Mouse (Mus musculus): ENCODE results near the gene 4833439L19Rik. TPM values are rescaled to one million over a fixed set of nuclear protein-coding genes. Genes with fewer than 3 reads are reported as not detected.
A peak's percentile ranks its signal among the peaks of the same experiment; 100 is the strongest.
"Not testable (repeated sequence)": the region's sequence is repeated elsewhere in the genome, so short reads cannot be mapped to it uniquely, and the experiment has no call there.

4833439L19Rik gene
- polyA plus RNA-seq (2016; fragmentation: Nextera tagmentation; extraction: Ambion mirVana) = 146 and 148 TPM in 2 replicates

DNA sequence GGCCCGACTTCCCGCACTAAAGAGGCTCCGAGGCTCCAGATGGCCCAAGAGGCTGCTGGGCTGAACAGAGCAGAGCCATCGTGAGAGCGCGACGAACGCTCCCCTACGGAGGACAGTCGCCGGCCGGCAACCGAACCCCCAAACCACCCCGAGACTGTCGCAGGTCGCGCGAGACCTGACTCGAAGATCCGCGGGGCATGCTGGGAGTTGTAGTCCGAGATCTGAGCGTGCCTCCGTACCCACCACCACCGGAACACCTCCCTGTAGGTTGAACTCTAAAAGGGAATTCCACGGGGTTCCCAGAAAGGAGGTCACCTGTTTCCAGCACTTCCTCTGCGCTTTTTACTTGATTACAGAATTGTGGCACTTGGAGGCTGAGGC is at the start of gene 4833439L19Rik:
TSS of gene 4833439L19Rik (minus strand) at position 235 of the 381 bp plus-strand sequence.
- Histone ChIP-seq H3K36me3 (peaks cover 32% of the 10 kb centered on the region), H3K27ac (peak within 1 kb of the TSS; percentile 94), H3K4me3 (peak within 1 kb of the TSS; percentile 90), H3K27me3 (ENCODE audit: insufficient read depth, poor library complexity, severe bottlenecking) (no peaks in the 10 kb centered on the region), H3K4me1 (peaks cover 14% of the 10 kb centered on the region), H3K9me3 (no peaks in the 10 kb centered on the region)
- under 1% methylated on average over 27 of the region's 27 CpGs for WGBS
- peak; percentile 98 for DNase-seq (ENCODE audit: low spot score)

DNA sequence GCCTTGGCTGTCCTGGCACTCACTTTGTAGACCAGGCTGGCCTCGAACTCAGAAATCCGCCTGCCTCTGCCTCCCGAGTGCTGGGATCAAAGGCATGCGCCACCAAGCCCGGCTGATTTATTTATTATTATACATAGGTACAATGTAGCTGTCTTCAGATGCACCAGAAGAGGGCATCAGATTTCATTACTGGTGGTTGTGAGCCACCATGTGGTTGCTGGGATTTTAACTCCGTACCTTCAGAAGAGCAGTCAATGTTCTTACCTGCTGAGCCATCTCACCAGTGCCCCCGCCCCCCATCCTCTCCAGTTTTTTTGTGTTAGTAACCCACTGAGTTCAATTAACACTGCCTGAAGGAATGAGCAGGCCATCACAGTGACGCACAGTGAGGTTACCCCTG is 47.9 kb upstream of the 4833439L19Rik start:
- not testable (repeated sequence) for DNase-seq (ENCODE audit: low spot score); H3K4me3 ChIP-seq; H3K27ac ChIP-seq; H3K36me3 ChIP-seq; H3K9me3 ChIP-seq
- peaks cover 25% of the 10 kb centered on the region for H3K4me1 ChIP-seq
- 90% methylated on average over 8 of the region's 8 CpGs for WGBS
- H3K27me3 ChIP-seq (ENCODE audit: insufficient read depth, poor library complexity, severe bottlenecking) = peaks cover 16% of the 10 kb centered on the region; the same call in 1 of the 2 replicates

DNA sequence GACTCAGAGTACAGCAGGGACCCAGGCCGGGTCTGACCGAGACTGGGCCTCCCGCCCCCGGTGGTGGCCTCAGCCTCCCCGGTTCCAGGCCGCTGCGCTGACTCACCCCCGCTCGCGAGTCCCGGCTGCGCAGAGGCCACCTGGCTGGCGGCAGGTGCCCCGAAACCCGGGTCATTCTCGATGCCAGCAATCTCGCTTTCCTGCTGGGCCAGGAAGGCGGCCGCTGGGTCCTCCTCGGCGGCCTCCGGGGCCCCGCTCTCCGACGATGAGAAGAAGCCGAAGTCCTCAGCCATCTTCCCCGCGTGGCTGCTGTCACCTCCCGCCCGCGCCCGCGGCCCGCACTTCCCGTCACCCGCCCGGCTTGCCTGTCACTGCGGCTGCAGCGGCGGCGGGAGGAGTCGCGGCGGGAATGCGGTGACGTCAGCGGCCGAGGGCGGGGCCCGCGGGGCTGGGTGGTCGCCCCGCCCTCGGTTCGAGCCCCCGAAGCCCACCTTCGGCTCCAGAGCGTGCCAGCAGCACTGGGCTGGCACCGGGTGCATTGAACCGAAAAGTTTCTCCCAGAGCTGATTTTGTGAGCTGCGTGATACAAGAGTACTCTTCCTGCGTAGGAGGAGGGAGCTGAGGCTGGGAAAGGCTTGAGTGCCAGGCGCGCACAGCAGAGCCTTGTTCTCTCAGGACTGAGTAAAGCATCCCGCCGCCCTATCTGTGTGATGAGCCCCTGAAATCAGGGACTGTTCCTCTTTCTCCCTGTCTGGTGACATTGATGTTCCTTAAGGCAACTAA is 45.9 kb upstream of the 4833439L19Rik start, which contains the start of gene Cltb:
TSS of gene Cltb (minus strand) at position 373 of the 783 bp plus-strand sequence.
- Histone ChIP-seq H3K4me1 (peaks cover 25% of the 10 kb centered on the region), H3K27me3 (ENCODE audit: insufficient read depth, poor library complexity, severe bottlenecking) (peaks cover 16% of the 10 kb centered on the region; the same call in 1 of the 2 replicates), H3K27ac (peak within 1 kb of the TSS; percentile 87), H3K9me3 (no peaks in the 10 kb centered on the region), H3K4me3 (peak within 1 kb of the TSS; percentile 85), H3K36me3 (no peaks in the 10 kb centered on the region)
- 2% methylated on average over 49 of the region's 66 CpGs for WGBS
- peak; percentile 86 for DNase-seq (ENCODE audit: low spot score)

DNA sequence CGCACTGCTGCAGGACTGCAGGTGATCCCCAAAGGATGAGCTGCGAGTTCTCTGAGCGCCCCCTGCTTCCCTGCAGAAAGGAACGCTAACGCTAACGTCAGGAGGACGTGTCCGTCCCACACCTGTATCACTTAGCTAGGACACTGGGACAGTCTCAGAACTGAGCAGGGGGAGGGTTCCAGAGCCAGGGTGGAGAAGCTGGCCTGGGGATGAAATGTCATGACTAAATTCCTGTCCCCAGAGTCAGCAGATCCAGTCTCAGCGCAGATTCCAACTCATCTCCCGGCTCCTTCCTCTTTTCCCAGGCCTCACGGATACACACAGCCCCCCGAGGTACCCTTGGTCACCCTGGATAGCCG is 45.4 kb upstream of the 4833439L19Rik start:
- Histone ChIP-seq H3K9me3 (no peaks in the 10 kb centered on the region), H3K4me3 (peak overlapping the region; percentile 85), H3K27ac (peak overlapping the region; percentile 87), H3K27me3 (ENCODE audit: insufficient read depth, poor library complexity, severe bottlenecking) (peaks cover 16% of the 10 kb centered on the region; the same call in 1 of the 2 replicates), H3K4me1 (peaks cover 25% of the 10 kb centered on the region), H3K36me3 (no peaks in the 10 kb centered on the region)
- DNase-seq (ENCODE audit: low spot score) = no peak
- WGBS = 9% methylated on average over 13 of the region's 13 CpGs

DNA sequence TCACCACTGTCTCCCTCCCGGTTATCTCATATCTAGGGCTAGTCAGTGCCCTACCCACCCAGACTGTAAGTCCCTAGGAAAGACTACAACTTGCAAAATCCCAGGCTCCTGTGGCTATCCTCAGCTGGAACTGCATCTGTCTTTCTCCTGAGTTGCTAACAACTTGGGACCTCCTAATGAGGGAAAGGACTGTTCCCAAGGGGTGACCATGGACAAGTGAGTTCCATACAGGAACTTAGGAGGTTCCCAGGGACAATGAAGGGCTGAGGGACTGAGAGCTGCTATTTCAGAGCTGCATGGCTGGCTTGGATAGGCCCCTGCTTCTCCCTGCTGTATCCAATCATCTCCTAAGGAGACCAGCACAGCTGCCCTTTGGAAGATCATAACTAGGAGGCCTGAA is 44.1 kb upstream of the 4833439L19Rik start:
- H3K27ac ChIP-seq = peak overlapping the region; percentile 52; the same call in 1 of the 2 replicates
- no peaks in the 10 kb centered on the region for H3K9me3 ChIP-seq
- H3K27me3 ChIP-seq (ENCODE audit: insufficient read depth, poor library complexity, severe bottlenecking) = peaks cover 16% of the 10 kb centered on the region; the same call in 1 of the 2 replicates
- H3K4me3 ChIP-seq = no peak overlapping the region
- peaks cover 10% of the 10 kb centered on the region; the same call in 1 of the 2 replicates for H3K36me3 ChIP-seq
- 10% methylated on average over 1 of the region's 1 CpGs for WGBS
- peaks cover 25% of the 10 kb centered on the region for H3K4me1 ChIP-seq
- no peak for DNase-seq (ENCODE audit: low spot score)

DNA sequence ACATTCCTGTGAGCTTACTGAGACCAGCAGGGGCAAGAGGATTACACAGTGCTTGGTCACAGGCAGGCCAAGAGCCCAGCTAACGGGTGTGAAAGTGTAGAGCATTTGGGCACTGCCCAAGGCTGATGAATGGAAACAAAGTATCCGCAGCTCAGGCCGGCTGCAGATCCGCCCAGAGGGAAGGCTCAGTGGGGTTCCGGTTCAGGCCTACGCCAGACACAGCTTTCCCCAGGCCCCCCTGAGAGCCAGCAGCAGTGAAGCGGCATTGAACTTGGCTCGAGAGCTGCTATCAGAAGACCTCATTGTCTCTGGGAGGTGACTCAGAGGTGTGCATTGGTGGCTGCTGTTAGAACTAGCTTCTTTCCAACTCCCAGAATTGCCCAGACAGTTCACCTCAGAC is 43.4 kb upstream of the 4833439L19Rik start:
- WGBS = 16% methylated on average over 8 of the region's 8 CpGs
- DNase-seq (ENCODE audit: low spot score) = no peak
- H3K4me3 ChIP-seq = peak overlapping the region; percentile 24
- H3K27me3 ChIP-seq (ENCODE audit: insufficient read depth, poor library complexity, severe bottlenecking) = peaks cover 16% of the 10 kb centered on the region; the same call in 1 of the 2 replicates
- peaks cover 25% of the 10 kb centered on the region for H3K4me1 ChIP-seq
- H3K27ac ChIP-seq = peak overlapping the region; percentile 52; the same call in 1 of the 2 replicates
- peaks cover 10% of the 10 kb centered on the region; the same call in 1 of the 2 replicates for H3K36me3 ChIP-seq
- H3K9me3 ChIP-seq = no peaks in the 10 kb centered on the region

DNA sequence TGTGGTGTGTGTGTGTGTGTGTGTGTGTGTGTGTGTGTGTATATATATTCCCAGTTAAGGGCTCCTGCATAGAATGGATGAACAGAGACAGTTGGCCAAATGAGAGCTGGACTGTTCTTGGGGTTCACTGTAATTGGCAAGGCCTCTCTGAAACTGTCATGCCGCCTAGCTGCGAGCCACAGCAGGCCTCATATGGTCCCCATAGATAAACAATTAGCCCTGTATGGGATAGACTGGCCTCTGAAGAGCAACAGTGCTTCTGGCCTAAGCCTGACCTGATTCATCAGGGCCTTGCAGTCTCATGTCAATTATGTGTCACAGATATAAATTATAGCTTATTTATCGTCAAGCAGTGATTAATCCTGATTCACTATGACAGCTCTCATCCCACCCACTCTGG is 42.8 kb upstream of the 4833439L19Rik start:
- WGBS = 84% methylated on average over 3 of the region's 3 CpGs
- peaks cover 25% of the 10 kb centered on the region for H3K4me1 ChIP-seq
- no peak for DNase-seq (ENCODE audit: low spot score)
- peaks cover 10% of the 10 kb centered on the region; the same call in 1 of the 2 replicates for H3K36me3 ChIP-seq
- no peak overlapping the region for H3K4me3 ChIP-seq
- no peaks in the 10 kb centered on the region for H3K9me3 ChIP-seq
- no peak overlapping the region for H3K27ac ChIP-seq
- peaks cover 16% of the 10 kb centered on the region; the same call in 1 of the 2 replicates for H3K27me3 ChIP-seq (ENCODE audit: insufficient read depth, poor library complexity, severe bottlenecking)

DNA sequence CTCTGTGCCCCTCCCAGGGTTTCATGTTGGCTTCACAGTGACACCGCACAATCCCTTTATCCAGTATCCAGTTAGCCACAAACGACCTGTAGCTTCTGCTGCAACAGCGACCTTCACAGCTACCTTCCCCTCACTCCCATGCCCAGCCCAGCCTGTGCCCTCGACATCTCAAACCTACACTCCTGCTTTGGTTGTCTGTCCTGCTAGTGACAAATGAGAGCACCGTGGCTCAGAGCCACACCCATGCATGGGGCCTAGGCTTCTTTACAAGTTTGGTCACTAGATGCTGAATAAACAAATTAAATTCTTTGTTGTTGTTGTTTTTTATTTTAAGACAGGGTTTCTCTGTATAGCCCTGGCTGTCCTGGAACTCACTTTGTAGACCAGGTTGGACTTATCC is 42.0 kb upstream of the 4833439L19Rik start:
- peaks cover 28% of the 10 kb centered on the region for H3K4me1 ChIP-seq
- H3K9me3 ChIP-seq = no peaks in the 10 kb centered on the region
- H3K36me3 ChIP-seq = peaks cover 10% of the 10 kb centered on the region; the same call in 1 of the 2 replicates
- peaks cover 16% of the 10 kb centered on the region; the same call in 1 of the 2 replicates for H3K27me3 ChIP-seq (ENCODE audit: insufficient read depth, poor library complexity, severe bottlenecking)
- DNase-seq (ENCODE audit: low spot score) = no peak
- WGBS = 75% methylated on average over 5 of the region's 5 CpGs
- H3K27ac ChIP-seq = no peak overlapping the region
- no peak overlapping the region for H3K4me3 ChIP-seq

DNA sequence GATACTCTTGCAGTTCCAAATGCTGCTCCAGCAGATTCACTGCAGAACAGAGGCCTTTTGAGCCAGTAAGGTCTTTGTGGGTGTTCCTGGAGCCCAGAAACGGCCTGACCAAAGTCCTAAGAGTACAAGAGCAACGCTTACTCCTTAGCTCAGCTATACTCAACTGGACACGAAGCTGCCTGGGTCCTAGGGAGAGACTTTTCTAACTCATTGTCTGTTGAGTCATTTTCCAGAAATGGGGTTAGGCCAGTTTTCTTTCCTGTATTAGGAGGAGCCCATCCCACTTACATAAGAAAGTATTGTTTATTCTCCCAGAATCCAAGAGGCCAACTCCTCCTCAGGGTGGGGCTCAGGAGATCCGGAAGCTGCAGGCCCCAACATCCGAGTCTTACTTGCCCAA is 40.2 kb upstream of the 4833439L19Rik start:
- DNase-seq (ENCODE audit: low spot score) = no peak
- Histone ChIP-seq H3K36me3 (peaks cover 10% of the 10 kb centered on the region; the same call in 1 of the 2 replicates), H3K4me3 (no peak overlapping the region), H3K9me3 (no peaks in the 10 kb centered on the region), H3K4me1 (peaks cover 17% of the 10 kb centered on the region), H3K27ac (no peak overlapping the region), H3K27me3 (ENCODE audit: insufficient read depth, poor library complexity, severe bottlenecking) (peaks cover 10% of the 10 kb centered on the region; the same call in 1 of the 2 replicates)
- 77% methylated on average over 5 of the region's 5 CpGs for WGBS

DNA sequence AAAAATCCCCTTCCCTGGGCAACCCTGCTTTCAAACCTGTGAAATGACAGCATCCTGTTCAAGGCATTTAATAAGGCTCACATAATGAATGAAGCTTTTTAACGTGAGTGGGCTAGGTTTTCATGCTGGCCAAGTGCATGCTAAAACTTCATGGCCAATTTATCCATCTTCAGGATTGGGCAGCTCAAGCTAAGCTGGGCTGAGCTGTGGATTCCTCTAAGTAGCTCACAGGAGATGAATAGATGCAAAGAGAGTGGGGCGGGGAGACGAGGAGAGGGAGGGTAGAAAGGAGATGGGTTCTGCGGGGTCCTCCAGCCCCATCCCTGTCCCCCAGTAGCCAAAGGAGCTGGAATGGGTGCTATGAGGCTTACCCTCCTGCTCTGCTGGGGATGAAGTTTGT is 39.0 kb upstream of the 4833439L19Rik start:
- H3K27ac ChIP-seq = no peak overlapping the region
- DNase-seq (ENCODE audit: low spot score) = no peak
- no peak overlapping the region for H3K4me3 ChIP-seq
- H3K36me3 ChIP-seq = peaks cover 13% of the 10 kb centered on the region; the same call in 1 of the 2 replicates
- H3K27me3 ChIP-seq (ENCODE audit: insufficient read depth, poor library complexity, severe bottlenecking) = 0 out of 2 replicates have a peak, but pooled peaks cover 1% of the 10 kb centered on the region
- 67% methylated on average over 4 of the region's 4 CpGs for WGBS
- H3K9me3 ChIP-seq = no peaks in the 10 kb centered on the region
- H3K4me1 ChIP-seq = peaks cover 13% of the 10 kb centered on the region

DNA sequence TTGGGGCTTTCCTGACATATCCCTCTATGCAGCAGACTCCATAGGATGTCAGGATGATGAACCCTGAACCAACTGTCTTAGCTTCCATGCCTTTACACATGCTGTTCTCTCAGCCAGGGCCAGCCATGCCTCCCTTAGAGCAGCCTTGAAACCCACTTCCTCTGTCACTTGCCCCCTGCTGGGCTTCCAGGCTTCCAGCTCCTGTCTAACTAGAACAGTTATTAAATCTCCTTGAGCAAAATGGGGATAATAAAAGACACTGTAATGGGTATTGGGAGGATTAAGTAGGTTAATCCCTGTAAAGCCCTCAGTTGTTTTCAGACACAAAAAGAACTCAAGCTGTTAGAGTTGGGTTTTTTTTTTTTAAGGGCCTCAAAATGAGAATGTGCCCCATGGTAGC is 38.3 kb upstream of the 4833439L19Rik start:
- peaks cover 21% of the 10 kb centered on the region for H3K36me3 ChIP-seq
- H3K27ac ChIP-seq = no peak overlapping the region
- H3K27me3 ChIP-seq (ENCODE audit: insufficient read depth, poor library complexity, severe bottlenecking) = no peaks in the 10 kb centered on the region
- no peak overlapping the region for H3K4me3 ChIP-seq
- peaks cover 8% of the 10 kb centered on the region for H3K4me1 ChIP-seq
- no peaks in the 10 kb centered on the region for H3K9me3 ChIP-seq
- no peak for DNase-seq (ENCODE audit: low spot score)

DNA sequence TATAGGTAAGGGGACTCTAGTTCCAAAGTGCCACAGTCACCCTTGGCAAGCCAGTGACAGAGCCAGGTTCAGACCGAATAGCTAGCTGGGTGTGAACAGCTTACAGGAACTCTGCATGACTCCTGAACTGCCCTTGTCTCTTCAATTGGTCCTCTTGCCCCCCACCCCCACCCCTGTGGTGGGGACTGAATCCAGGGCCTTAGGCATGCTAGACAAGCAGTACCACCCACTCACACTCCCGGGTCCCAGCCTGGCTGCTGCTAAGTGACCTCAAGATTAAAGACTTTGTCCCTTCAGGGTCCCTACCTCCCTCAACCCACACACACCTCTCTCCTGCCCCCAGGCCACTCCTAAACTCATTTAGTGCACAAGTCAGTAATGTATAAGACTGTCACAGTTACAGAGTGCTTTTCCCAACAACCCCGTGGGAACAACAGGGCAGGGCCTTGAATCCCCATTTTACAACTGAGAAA is 37.4 kb upstream of the 4833439L19Rik start:
- H3K27ac ChIP-seq = 0 out of 2 replicates have a peak overlapping the region, but pooled peaks have one; percentile 1
- WGBS = 62% methylated on average over 3 of the region's 3 CpGs
- no peak for DNase-seq (ENCODE audit: low spot score)

DNA sequence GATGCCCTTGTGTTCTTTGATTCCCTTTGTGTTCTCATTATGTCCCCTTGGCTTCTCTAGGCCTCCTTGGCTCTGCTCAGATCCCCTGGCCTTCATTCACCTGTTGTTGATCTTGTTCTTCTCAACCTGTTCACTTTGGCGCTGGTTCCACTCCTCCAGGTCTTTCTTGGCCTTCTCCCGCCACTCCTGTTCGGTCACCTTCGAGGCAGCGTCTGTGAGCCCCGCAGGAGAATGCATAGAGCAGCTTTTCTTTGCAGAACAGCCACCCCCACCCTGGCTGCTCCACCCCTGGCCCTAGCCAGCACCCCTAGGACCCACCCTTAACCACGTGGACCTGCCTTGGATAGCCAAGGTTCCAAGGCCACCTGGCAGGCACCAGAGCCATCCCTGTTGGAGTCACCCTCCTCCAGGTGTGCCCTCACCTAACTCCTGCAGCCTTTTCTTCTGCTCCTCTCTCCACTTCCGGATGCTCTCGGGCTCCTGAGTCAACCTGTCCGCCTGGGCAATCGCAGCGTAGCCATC is 33.4 kb upstream of the 4833439L19Rik start:
- H3K4me1 ChIP-seq = peaks cover 42% of the 10 kb centered on the region
- no peak for DNase-seq (ENCODE audit: low spot score)
- H3K4me3 ChIP-seq = no peak overlapping the region
- H3K9me3 ChIP-seq = no peaks in the 10 kb centered on the region
- peaks cover 19% of the 10 kb centered on the region for H3K36me3 ChIP-seq
- WGBS = 87% methylated on average over 12 of the region's 12 CpGs
- no peaks in the 10 kb centered on the region for H3K27me3 ChIP-seq (ENCODE audit: insufficient read depth, poor library complexity, severe bottlenecking)
- H3K27ac ChIP-seq = no peak overlapping the region

More for the DNA sequence above, 37.4 kb upstream of the 4833439L19Rik start:
- peaks cover 24% of the 10 kb centered on the region for H3K36me3 ChIP-seq
- H3K27me3 ChIP-seq (ENCODE audit: insufficient read depth, poor library complexity, severe bottlenecking) = no peaks in the 10 kb centered on the region
- H3K9me3 ChIP-seq = no peaks in the 10 kb centered on the region
- no peak overlapping the region for H3K4me3 ChIP-seq
- peaks cover 14% of the 10 kb centered on the region; the same call in 1 of the 2 replicates for H3K4me1 ChIP-seq

Measured in heart, embryonic 10.5 days (tissue).